Mouse (Mus musculus): ENCODE data around the gene Adarb1. TPM values are rescaled to one million over a fixed set of nuclear protein-coding genes. Genes with fewer than 3 reads are reported as not detected.

Adarb1 gene
- polyA plus RNA-seq, 1 experiment from 2014 or later = 4.4 TPM

DNA sequence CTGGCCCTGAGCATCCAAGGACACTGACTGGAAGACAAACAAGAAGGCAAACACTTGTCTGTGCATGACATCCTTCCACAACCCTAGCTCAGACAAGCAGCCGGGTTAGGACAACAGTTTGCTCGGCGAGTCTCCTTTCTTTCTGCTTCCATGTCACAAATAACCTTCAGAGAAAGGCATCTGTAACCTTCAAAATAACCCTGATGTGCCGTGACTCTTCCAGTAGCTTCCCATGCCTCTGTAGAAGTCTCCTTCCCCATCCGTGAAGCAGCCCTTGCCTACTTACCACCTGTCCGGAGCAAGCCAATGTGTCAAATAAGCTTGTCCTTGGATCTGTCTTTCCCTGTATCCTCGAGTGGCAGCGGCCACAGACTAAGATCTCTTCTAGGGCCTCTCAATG is 112.3 kb downstream of the Adarb1 start:
- no peak overlapping the region for H3K4me2 ChIP-seq
- no peak overlapping the region for H3K9ac ChIP-seq
- H3K36me3 ChIP-seq = peaks cover 3% of the 10 kb centered on the region; the same call in 1 of the 2 replicates
- H3K4me1 ChIP-seq = 0 out of 2 replicates have a peak, but pooled peaks cover 3% of the 10 kb centered on the region
- ATAC-seq (ENCODE audit: insufficient number of reproducible peaks, insufficient read depth, low FRiP score, low TSS enrichment, low read depth) = no peak
- 83% methylated on average over 8 of the region's 8 CpGs for WGBS
- no peaks in the 10 kb centered on the region for H3K9me3 ChIP-seq
- no peaks in the 10 kb centered on the region for H3K27me3 ChIP-seq
- no peak overlapping the region for H3K27ac ChIP-seq
- no peak overlapping the region for H3K4me3 ChIP-seq

DNA sequence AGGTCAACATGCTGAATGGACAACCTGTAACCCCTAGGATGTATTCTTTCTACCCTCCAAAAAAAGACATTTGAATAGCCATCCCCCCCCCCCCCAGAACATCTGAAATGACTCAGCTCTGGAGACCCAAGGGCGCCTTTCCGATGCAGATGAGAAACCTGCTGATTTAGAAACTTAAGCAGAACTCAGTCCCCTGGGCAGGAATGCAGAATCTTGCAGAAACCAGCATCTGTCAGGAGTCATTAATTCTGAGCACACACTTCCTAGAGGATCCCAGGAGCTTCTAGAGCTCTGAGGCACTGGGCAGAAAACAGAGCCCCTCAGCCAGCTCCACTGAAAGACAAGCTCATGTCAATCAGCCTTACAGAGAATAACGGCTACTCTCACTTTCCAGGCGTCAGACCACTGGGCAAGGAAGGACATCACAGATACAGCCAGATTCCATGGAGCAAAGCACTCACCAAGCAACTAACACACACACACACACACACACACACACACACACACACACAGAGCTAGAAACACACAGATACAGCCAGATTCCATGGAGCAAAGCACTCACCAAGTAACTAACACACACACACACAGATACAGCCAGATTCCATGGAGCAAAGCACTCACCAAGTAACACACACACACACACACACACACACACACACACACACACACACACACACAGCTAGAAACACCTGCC is 113.1 kb downstream of the Adarb1 start:
- Histone ChIP-seq H3K9me3 (no peaks in the 10 kb centered on the region), H3K9ac (no peak overlapping the region), H3K4me2 (no peak overlapping the region), H3K36me3 (peaks cover 3% of the 10 kb centered on the region; the same call in 1 of the 2 replicates), H3K27me3 (no peaks in the 10 kb centered on the region), H3K4me3 (no peak overlapping the region), H3K4me1 (0 out of 2 replicates have a peak, but pooled peaks cover 3% of the 10 kb centered on the region), H3K27ac (no peak overlapping the region)
- no peak for ATAC-seq (ENCODE audit: insufficient number of reproducible peaks, insufficient read depth, low FRiP score, low TSS enrichment, low read depth)
- WGBS = 23% methylated on average over 4 of the region's 4 CpGs

DNA sequence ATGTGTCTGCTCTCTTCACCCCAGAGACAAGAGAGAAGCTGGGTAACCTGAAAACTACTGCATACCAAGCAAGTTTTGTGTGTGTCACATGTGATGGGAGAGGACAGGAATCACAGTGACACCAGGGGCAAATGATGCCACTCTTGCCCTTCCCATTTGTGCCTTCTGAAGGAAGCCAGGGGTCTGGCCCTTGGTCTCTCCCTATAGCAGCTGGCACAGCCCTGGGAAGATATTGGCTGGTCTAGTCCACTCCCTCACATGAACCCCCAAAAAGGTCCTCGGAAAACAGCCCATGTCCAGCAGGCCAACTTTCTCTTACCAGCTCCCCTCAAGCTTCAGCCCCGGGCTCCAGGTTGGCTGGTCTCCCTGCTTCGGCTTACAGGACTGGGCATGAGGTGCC is 113.7 kb downstream of the Adarb1 start:
- no peak overlapping the region for H3K4me3 ChIP-seq
- 83% methylated on average over 3 of the region's 3 CpGs for WGBS
- no peak overlapping the region for H3K27ac ChIP-seq
- no peak for ATAC-seq (ENCODE audit: insufficient number of reproducible peaks, insufficient read depth, low FRiP score, low TSS enrichment, low read depth)
- H3K36me3 ChIP-seq = peaks cover 3% of the 10 kb centered on the region; the same call in 1 of the 2 replicates
- H3K4me2 ChIP-seq = no peak overlapping the region
- H3K27me3 ChIP-seq = no peaks in the 10 kb centered on the region
- H3K9ac ChIP-seq = no peak overlapping the region
- 0 out of 2 replicates have a peak, but pooled peaks cover 3% of the 10 kb centered on the region for H3K4me1 ChIP-seq
- no peaks in the 10 kb centered on the region for H3K9me3 ChIP-seq

DNA sequence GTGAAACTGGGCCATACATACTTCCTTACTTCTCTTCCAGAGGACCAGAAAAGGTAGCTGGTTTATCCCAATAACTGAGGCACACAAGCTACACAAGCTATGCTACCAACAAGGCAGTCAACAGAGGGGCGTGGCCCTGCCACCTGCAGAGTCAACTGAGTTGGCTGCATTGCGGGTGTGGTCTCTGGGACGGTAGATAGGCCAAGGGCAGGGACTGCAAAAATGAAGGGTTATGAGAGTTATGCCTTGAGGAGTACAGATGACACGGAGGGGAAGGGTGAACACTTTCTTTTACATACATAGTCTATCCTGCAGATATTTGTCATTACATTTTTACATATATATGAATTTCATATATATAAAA is 117.2 kb downstream of the Adarb1 start:
- Histone ChIP-seq H3K27ac (no peak overlapping the region), H3K4me3 (no peak overlapping the region), H3K9ac (no peak overlapping the region), H3K4me2 (no peak overlapping the region), H3K4me1 (0 out of 2 replicates have a peak, but pooled peaks cover 3% of the 10 kb centered on the region), H3K36me3 (peaks cover 3% of the 10 kb centered on the region; the same call in 1 of the 2 replicates), H3K27me3 (no peaks in the 10 kb centered on the region), H3K9me3 (no peaks in the 10 kb centered on the region)
- 87% methylated on average over 4 of the region's 4 CpGs for WGBS
- no peak for ATAC-seq (ENCODE audit: insufficient number of reproducible peaks, insufficient read depth, low FRiP score, low TSS enrichment, low read depth)

DNA sequence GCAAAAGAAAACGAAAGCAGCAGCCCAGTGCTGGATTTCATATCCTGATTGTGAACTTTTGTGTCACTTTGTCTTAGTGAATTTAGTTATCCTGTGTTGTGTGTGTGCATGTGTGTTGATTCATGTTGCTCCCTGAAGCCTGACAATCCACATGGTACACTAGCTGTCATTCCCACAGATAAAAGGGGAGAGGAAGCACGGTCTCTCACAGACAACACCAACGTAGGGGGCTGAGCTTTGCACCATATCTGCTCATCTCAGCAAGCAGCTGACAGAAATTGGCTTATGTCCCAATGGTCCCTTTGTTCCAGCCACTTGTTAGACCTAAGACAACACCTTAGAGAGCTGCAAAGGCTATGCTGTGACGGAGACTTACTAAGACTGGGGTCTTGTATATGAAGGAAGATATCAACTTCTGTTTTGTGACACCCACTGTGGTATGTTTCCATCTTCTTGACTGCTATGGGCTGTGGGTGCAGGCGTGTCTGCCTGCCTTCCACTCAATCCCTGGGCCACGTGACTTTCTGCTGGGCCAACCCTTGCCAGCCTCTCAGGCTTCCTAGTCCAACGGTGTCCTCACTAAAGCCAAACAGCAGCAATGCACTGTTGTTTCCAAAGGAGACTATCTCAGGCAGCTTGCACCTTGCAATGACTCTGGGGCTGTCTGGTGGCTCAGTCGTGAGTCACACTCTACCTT is 117.7 kb downstream of the Adarb1 start:
- H3K9ac ChIP-seq = no peak overlapping the region
- ATAC-seq (ENCODE audit: insufficient number of reproducible peaks, insufficient read depth, low FRiP score, low TSS enrichment, low read depth) = no peak
- 85% methylated on average over 8 of the region's 8 CpGs for WGBS

DNA sequence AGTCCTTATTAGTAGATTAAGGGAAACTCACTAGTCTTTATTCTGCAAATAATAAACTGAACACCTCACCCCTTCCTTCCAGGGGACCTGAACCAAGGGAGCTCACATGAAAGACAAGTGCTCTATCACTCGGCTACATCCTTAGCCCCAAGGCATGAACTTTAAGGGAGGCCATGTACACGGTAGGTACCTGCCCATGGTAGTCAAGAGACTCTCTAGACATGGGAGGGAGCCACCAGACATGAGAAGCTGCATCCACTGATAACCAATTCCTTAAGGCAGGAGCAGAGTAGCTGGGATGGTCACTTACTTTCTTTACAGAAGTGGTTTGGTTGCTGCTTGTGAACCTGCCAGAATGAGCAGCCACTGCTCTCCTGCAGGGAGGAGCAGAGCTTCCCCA is 118.9 kb downstream of the Adarb1 start:
- WGBS = 65% methylated on average over 2 of the region's 2 CpGs
- ATAC-seq (ENCODE audit: insufficient number of reproducible peaks, insufficient read depth, low FRiP score, low TSS enrichment, low read depth) = no peak
- Histone ChIP-seq H3K4me1 (no peaks in the 10 kb centered on the region), H3K9ac (no peak overlapping the region), H3K4me2 (no peak overlapping the region), H3K4me3 (no peak overlapping the region), H3K36me3 (peaks cover 3% of the 10 kb centered on the region; the same call in 1 of the 2 replicates), H3K27me3 (no peaks in the 10 kb centered on the region), H3K27ac (no peak overlapping the region), H3K9me3 (no peaks in the 10 kb centered on the region)

More for the DNA sequence above, 117.7 kb downstream of the Adarb1 start:
- Histone ChIP-seq H3K27me3 (no peaks in the 10 kb centered on the region), H3K36me3 (peaks cover 3% of the 10 kb centered on the region; the same call in 1 of the 2 replicates), H3K4me3 (no peak overlapping the region), H3K4me1 (0 out of 2 replicates have a peak, but pooled peaks cover 3% of the 10 kb centered on the region), H3K27ac (no peak overlapping the region), H3K4me2 (no peak overlapping the region), H3K9me3 (no peaks in the 10 kb centered on the region)

DNA sequence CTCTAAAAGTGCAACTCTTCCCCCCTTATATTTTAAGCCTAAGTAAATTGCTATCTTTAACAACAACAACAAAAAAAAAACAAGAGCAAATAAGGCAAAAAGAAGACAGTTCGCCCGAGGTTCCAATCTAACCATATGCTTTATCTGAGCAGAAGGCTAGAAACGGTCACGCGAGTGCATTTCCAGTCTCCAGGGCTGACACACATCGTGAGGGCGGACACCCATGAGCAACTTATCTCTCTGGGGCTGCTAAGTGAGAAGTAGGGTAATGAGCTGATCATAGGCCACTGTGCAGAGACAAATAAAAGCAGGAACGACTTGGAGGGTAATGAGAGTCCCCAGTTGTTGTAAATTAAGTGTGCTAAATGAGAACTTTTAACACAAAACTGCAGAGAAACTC is 119.4 kb downstream of the Adarb1 start:
- H3K4me2 ChIP-seq = no peak overlapping the region
- H3K4me3 ChIP-seq = no peak overlapping the region
- H3K27ac ChIP-seq = no peak overlapping the region
- 0 out of 2 replicates have a peak, but pooled peaks cover 4% of the 10 kb centered on the region for H3K27me3 ChIP-seq
- H3K36me3 ChIP-seq = peaks cover 3% of the 10 kb centered on the region; the same call in 1 of the 2 replicates
- no peak overlapping the region for H3K9ac ChIP-seq
- H3K4me1 ChIP-seq = no peaks in the 10 kb centered on the region
- H3K9me3 ChIP-seq = no peaks in the 10 kb centered on the region
- 85% methylated on average over 8 of the region's 8 CpGs for WGBS
- no peak for ATAC-seq (ENCODE audit: insufficient number of reproducible peaks, insufficient read depth, low FRiP score, low TSS enrichment, low read depth)

DNA sequence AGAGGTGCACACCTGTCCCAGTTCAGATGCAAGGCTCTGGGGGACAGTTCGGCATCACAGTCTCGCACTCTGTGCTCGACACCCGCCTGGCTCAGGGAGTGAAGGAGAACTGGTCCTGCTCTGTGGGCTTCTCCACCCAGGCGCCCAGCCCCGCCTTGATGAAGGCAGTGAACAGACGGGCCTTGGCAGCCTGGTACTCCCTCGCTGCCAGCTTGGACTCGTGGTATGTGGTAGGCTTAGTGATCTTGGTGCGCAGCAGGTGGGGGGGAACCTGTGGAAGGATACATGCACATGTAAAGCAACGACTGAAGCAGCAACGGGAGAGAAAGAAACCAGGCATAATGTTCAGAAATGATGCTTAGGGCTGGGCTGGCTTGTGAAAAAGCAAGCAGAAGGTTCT is 123.4 kb downstream of the Adarb1 start:
- H3K4me1 ChIP-seq = peaks cover 10% of the 10 kb centered on the region
- no peaks in the 10 kb centered on the region for H3K9me3 ChIP-seq
- WGBS = 90% methylated on average over 12 of the region's 12 CpGs
- ATAC-seq (ENCODE audit: insufficient number of reproducible peaks, insufficient read depth, low FRiP score, low TSS enrichment, low read depth) = no peak
- H3K27me3 ChIP-seq = peaks cover 14% of the 10 kb centered on the region; the same call in 1 of the 2 replicates
- H3K36me3 ChIP-seq = no peaks in the 10 kb centered on the region
- H3K4me2 ChIP-seq = no peak overlapping the region
- H3K4me3 ChIP-seq = no peak overlapping the region
- no peak overlapping the region for H3K9ac ChIP-seq
- no peak overlapping the region for H3K27ac ChIP-seq

DNA sequence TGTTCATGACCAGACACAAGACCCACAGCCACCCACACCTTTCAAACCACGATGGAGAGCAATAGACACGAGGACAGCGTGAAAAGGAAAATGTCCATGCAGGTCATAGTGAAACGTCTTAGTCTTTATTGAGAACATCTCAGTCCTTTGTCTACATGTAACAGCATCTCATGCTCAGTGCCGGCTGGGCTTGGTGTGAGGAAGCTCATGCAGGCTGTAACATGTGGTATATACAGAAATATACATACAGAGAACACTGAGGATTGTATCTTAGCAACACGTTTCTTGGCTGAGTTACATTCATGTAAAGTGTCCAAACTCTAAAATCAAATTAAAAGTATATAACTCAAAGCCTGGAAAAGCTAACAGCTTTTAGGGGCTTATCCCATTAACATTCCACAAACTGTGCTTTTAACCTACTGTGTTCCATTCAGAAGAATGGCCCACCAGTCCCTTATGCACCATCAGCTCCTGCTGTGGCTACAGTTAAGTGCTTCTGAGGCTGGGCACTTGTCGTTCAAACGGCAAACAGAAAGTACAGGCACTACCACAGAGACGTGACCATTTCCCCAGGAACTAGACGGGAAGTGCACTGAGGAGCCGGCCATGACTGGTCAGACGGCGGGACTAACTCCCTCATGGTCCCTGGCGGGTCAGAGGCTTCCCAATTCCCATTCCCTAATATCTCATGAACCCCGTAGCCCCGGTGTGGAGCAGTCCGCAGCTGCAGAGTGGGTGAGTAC is 127.3 kb downstream of the Adarb1 start:
- no peaks in the 10 kb centered on the region for H3K36me3 ChIP-seq
- no peak overlapping the region for H3K4me2 ChIP-seq
- no peak overlapping the region for H3K4me3 ChIP-seq
- peaks cover 20% of the 10 kb centered on the region for H3K4me1 ChIP-seq
- ATAC-seq (ENCODE audit: insufficient number of reproducible peaks, insufficient read depth, low FRiP score, low TSS enrichment, low read depth) = no peak
- no peaks in the 10 kb centered on the region for H3K9me3 ChIP-seq
- H3K27ac ChIP-seq = no peak overlapping the region
- peaks cover 17% of the 10 kb centered on the region for H3K27me3 ChIP-seq
- WGBS = 80% methylated on average over 17 of the region's 17 CpGs
- H3K9ac ChIP-seq = no peak overlapping the region

DNA sequence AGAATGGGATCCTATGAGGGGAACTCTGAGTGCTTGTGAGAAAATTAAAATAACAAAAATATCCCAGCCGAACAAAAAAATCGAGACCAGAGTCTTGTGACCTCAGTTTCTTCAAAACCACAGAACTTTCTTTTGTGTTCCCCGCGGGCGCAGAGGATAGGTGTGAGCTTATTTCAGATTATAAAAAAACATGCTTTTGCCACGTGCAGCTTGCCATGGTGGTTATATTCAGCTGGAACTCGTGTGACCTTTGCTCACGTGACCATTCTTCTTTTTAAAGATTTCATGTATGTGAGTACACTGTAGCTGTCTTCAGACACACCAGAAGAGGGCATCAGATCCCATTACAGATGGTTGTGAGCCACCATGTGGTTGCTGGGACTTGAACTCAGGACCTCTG is 128.5 kb downstream of the Adarb1 start:
- WGBS = 74% methylated on average over 8 of the region's 8 CpGs
- H3K4me1 ChIP-seq = peaks cover 26% of the 10 kb centered on the region
- H3K27me3 ChIP-seq = peaks cover 17% of the 10 kb centered on the region
- no peak overlapping the region for H3K4me3 ChIP-seq
- H3K9me3 ChIP-seq = no peaks in the 10 kb centered on the region
- no peak for ATAC-seq (ENCODE audit: insufficient number of reproducible peaks, insufficient read depth, low FRiP score, low TSS enrichment, low read depth)
- no peaks in the 10 kb centered on the region for H3K36me3 ChIP-seq
- no peak overlapping the region for H3K27ac ChIP-seq
- H3K4me2 ChIP-seq = no peak overlapping the region; the same call in 1 of the 2 replicates
- H3K9ac ChIP-seq = no peak overlapping the region

DNA sequence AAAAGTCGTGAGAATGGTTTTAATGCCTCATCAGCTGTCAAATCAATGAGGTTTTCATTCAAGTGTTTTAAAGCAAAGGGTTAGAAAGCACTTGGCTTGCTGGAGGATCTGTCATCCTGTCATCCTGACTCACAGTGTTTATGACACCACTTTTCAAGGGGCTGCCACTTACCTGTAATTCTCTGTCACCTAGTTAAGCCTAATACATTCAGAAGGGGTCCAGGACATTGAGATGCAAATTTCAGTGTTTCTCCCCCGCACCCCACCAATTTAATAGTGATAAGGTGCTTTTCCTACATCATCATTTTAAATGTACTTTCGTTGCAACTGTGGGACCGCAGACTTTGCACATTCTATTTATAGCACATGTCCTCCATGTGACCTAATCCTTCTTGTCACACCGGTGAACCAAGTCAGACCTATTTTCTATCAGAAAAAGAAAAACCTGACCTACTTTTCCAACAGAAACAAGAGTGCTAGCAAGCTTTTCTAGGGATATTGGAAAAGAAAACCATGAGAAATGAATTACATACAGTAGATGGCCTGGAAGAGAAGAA is 129.4 kb downstream of the Adarb1 start:
- Histone ChIP-seq H3K27ac (no peak overlapping the region), H3K9ac (no peak overlapping the region), H3K4me2 (peak overlapping the region; percentile 38; the same call in 1 of the 2 replicates), H3K36me3 (no peaks in the 10 kb centered on the region), H3K9me3 (no peaks in the 10 kb centered on the region), H3K27me3 (peaks cover 14% of the 10 kb centered on the region), H3K4me1 (peaks cover 34% of the 10 kb centered on the region), H3K4me3 (no peak overlapping the region)
- WGBS = 25% methylated on average over 5 of the region's 5 CpGs
- no peak for ATAC-seq (ENCODE audit: insufficient number of reproducible peaks, insufficient read depth, low FRiP score, low TSS enrichment, low read depth)
